Mouse (Mus musculus): ENCODE data around the gene C2cd2.
"Not testable (repeated sequence)": the region's sequence is repeated elsewhere in the genome, so short reads cannot be mapped to it uniquely, and the experiment has no call there.

C2cd2 gene

DNA sequence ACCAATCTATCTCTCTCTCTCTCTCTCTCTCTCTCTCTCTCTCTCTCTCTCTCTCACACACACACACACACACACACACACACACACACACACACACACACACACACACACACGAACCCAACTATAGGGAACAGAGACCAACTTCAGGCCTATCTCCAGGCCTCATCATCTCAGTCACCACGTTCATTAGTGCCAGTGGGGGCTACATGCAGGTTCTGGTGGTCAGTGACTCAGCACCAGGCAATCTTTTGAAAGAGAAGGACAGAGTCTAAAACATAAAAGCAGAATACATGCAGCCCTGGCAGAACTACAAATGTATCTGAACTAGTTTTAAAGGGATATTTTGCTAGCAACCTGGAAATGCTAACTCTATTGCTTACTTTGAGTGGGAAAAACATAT is 15.4 kb downstream of the C2cd2 start:
- not testable (repeated sequence) for DNase-seq (ENCODE audit: low read depth, low spot score)

- no peak for DNase-seq (ENCODE audit: low read depth, low spot score)
Observed at GRCm38 (mm10) chr16:97941844-97942243, 20.6 kb downstream of the C2cd2 start.

GRCm38 (mm10) chr16:97940471-97940973 is 21.9 kb downstream of the C2cd2 start:
- DNase-seq (ENCODE audit: low read depth, low spot score), result no peak

DNA sequence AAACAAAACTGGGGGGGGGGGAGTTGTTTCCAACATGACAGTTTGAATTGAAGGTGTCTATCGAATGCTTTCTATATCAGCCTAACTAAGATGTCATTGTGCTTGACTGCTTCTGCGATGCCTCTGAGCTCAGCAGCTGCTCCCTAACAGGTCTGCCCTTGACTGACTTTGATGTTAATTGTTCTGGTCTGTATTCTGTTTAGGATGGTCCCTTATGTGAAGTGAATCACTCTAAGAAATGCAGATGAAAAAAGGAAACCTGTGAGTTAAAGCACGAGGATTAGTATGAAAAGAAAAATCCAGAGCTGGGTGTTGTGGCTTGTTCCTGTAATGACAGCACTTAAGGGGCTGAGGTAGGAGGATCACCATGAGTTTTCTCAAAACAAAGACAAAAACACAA is 26.6 kb downstream of the C2cd2 start:
- DNase-seq (ENCODE audit: low read depth, low spot score), result no peak

GRCm38 (mm10) chr16:97930231-97930630 is 32.2 kb downstream of the C2cd2 start:
- no peak for DNase-seq (ENCODE audit: low read depth, low spot score)

DNA sequence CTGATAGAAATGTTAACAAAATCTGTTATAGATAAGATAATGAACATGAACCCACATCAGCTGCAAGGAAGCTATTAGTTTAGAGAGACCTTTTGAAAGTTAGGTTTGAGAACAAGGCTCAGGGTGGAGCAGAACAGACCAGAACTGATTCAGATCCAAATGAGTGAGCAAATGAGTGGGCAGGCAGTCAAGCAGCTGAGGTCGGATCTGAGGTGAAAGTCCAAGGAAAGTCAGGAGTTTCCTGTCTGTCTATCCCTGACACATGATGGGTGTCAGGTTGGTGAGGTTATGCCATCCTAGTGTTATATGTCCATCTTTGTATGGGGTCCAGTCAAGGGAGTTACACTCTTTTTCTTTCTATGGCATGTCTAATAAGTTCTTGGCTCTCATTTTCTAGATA is 32.9 kb downstream of the C2cd2 start:
- no peak for DNase-seq (ENCODE audit: low read depth, low spot score)

DNA sequence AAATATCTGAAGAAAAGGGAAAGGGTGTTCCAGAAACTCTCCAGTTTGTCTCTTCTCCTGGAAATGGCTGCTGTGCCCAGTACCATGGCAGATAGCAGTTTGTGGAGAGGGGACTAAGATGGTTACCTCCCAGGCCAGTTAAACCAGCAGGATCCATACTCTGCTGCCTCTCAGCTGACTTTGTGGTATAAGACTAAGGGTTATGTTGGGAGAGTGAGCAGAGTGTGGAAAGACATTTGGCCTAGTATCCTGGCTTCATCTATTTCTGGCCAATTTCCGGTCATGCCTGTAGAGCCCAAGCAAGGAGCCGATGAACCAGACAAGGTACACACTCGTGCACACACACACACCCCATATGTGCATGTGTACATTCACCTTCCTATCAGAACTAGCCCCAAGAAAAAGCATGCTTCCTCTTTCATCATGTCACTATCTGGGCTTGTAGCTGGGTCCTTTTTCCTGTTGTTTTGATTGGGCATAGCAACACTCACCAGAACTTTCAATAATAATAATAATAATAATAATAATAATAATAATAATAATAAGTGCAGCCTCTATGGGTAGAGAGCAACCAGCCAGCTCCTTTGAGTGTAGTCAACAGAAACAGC is 35.0 kb downstream of the C2cd2 start:
- no peak for DNase-seq (ENCODE audit: low read depth, low spot score)

GRCm38 (mm10) chr16:97926381-97926780 is 36.0 kb downstream of the C2cd2 start:
- no peak for DNase-seq (ENCODE audit: low read depth, low spot score)

DNA sequence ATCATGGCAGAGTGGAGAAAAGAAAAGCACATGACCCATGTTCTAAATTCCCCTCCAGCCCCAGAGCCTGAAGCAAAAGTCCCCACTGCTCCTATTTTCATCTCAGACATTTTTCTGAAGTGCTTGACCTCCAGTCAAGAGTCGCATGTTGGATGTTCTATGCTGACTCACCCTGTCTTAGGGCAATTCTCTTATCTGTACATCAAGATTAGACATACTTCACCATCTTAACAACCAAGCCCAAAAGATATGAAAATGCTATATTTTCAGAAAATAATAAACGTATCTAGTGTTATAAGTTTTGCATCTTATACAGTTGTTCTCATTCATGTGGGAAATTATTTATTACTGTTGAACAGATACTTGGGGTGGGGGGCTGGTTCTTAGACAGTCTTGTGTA is 36.6 kb downstream of the C2cd2 start:
- DNase-seq (ENCODE audit: low read depth, low spot score), result no peak

DNA sequence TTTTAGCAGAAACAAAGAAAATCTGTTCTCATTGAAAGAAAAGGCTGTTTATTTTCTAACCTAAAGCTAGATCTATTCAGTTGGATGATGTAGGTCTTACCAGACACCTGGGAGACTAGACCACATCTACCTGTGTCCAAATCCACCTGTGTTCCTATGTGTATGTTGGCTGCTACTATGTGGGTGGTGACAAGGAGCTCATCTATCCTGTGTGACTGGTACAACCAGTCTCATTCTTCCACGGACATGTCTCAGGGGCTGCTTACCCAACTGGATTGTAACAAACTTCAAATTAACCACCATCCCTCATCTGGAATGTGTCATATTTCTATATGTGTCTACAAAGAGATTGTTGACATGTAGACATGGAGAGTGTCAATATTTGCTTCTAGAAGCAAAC is 38.7 kb downstream of the C2cd2 start:
- DNase-seq (ENCODE audit: low read depth, low spot score), result no peak

GRCm38 (mm10) chr16:97922779-97923126 is 39.6 kb downstream of the C2cd2 start:
- no peak for DNase-seq (ENCODE audit: low read depth, low spot score)

DNA sequence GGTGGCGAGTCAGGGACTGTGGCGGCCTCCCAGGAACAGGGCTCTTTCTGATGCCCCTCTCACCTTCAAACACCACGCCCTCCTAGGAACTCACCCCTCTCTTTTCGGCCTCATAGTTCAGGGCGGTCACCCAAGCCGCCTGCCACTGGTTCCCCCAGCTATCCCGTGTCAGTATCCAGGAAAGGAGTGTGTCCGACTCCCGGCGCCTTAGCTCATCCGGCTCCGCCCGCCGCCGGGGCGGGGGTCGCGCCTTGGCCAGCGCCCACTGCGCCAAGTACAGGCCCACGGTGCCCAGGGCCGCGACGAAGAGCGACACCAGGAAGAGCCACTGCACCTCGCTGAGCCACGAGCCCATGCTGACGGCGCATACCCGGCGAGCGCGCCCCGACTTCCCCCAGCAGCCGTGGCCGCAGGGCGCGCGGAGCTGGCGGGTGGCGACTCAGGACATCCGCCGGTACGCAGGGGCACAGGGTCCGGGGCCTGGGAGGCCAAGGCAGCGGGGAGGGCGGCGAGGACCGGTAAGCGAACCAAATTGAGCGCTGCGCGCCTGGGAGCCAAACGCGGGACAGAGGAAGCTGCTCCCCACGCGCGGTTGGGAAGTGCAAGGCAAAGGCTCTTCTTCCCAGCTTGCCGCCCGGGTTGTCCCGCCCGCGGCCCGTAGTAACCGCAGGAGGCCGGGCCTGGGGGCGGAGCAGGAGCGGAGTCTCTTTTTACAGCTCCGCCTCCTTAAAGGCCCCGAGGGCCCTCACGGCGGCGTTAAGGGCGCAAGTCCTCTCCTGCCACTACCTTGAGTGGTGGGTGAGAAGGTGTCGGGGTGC is 40.2 kb downstream of the C2cd2 start:
- peak; percentile 71 for DNase-seq (ENCODE audit: low read depth, low spot score)

GRCm38 (mm10) chr16:97920621-97921020 is 41.8 kb downstream of the C2cd2 start:
- no peak for DNase-seq (ENCODE audit: low read depth, low spot score)

DNA sequence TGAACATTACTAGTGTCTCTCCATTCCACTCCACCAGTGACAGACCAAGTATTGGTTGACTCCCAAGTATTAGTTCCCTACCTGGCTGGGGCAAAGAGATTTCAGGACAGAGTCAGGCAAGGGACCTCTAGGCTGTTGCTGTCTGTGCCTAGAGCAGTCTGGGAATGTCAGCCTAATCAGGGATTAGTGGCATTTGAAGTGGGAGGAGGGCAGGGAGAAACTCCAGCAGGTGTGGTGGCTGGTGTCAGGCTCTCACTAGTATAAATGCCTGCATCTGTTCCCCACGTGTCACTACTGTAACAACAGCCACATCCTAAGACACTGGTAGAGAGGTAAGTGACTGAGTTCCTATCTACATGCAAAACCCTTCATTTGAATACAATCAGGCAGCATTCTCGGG is 42.6 kb downstream of the C2cd2 start:
- no peak for DNase-seq (ENCODE audit: low read depth, low spot score)

GRCm38 (mm10) chr16:97912873-97913272 is 49.5 kb downstream of the C2cd2 start:
- DNase-seq (ENCODE audit: low read depth, low spot score), result no peak

DNA sequence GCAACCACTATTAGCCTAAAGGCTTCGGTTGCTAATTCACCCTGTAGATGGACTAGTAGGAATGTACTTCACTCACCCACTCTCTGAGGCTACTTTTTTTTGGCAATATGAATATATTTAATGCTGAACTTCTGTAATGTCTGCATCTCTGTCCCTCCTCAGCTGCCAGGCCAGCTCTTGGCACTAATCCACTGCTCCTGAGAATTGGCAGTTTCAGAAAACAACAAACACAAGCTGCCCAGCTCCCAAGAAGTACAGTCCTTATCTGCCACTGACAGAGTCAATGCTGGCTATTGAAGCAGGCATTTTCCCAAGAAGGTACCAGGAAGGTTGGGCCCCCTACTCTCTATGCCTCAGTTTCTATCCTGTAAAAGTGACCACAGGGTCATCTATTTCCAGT is 53.0 kb downstream of the C2cd2 start:
- no peak for DNase-seq (ENCODE audit: low read depth, low spot score)

GRCm38 (mm10) chr16:97907496-97907895 is 54.9 kb downstream of the C2cd2 start:
- DNase-seq (ENCODE audit: low read depth, low spot score), result no peak

- no peak for DNase-seq (ENCODE audit: low read depth, low spot score)
Observed at GRCm38 (mm10) chr16:97906337-97906736, 56.1 kb downstream of the C2cd2 start.

DNA sequence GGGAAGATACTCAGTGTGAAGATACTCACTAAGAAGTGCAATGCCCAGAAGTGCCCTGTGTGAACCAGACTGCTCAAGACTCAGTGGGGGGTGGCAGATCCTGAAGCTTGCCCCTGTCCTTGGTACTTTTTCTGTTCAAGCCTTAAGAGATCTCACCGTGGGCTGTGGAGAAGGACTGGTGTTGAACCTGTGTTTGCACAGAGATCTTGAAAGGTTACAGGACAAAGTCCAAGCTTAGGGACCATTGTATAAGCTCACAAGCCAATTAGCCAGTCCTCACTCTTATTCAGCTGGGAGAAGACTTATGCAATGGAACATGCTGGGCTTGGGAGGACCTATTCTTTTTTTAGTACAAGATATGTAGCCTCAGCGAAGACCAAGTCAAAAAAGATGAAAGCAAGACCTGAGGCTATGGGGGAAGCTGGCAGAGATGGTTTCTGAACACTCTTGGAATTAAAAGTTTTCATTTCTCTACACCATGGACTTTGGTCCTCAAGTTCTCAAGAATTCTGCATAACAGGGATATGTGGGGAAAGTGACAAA is 56.9 kb downstream of the C2cd2 start:
- no peak for DNase-seq (ENCODE audit: low read depth, low spot score)

DNA sequence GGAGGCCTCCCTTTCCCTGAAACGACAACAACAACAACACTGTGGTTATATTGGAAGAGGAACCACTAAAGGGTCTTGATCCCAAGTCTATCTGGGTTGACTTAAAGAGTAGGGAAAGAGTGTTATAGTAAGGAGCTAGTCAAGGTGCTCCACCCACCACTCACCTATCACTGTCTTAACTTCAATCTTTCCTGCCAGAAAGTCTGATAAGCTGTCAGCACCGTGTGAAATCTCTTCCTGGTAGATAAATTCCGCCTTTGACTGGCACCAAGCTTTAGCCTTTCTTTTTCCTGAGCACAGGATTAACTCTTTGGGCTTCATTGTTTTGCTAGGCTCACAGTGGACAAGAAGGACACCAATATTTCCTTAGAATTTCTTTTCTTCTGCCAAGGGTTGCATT is 58.4 kb downstream of the C2cd2 start:
- DNase-seq (ENCODE audit: low read depth, low spot score), result no peak

DNA sequence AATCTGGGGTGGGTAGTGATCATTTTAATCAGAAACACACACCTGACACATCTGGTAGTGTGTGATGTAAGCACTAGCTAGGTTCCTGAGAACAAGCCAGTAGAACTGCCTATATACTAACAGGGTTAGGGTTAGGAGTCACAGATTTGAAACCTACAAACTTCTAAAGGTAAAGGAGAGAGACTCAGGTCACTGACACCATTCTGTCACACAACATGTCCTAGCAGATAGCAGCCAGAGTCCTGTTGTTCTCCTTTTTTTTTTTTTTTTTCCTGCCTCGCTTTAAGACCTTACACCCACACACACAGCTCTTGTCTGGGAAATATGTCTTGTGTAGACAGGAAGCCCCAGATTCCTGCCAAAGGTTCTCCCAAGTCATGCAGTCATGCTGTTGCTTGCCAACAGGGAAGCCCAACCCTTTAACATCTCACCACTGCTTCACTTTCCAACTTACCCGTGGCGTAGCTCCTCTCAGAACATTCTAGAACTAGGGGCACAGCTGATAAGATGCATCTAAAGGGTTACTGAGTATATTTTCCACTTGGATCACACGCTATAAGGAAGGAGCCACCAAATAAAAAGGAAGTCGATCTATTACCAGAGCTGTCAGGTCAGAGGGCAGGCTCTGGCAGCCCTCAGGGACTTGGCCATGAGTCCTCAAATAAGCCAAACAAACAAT is 64.9 kb downstream of the C2cd2 start:
- DNase-seq (ENCODE audit: low read depth, low spot score), result no peak

DNA sequence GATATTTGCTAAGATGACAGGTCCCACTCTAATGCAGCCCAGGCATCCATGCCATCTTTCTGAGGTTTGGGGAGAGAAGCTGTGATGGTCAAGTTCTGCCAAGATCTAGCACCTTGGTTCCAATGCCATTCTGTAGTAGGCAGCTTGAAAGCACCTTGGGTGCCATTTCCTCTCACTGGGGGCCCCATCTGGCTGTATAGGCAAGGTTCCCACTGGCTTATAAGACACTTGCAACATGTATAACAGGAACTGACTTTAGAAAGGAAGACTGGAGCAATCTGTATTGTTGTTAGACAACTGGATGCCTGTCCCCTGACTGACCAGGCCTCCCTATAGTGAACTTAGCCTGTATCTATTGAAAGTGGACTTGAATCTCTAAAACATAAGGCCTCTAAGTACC is 74.6 kb downstream of the C2cd2 start:
- DNase-seq (ENCODE audit: low read depth, low spot score), result no peak
